Mouse (Mus musculus) limb, embryonic 11.5 days (tissue): Measurements from ENCODE around the gene Wdr27. TPM values are rescaled to one million over a fixed set of nuclear protein-coding genes. Genes with fewer than 3 reads are reported as not detected.
A peak's percentile ranks its signal among the peaks of the same experiment; 100 is the strongest.

Source experiments
- ATAC-seq: fragments of 200-750 bp; cut with Nextera tagmentation; 2 replicates; pipeline ENCODE4 v1.8.0; 2017; ENCODE audit warnings: low read depth; ENCODE audit not compliant: insufficient number of reproducible peaks, low FRiP score, low TSS enrichment
- DNase-seq: peaks from one replicate; pipeline ENCODE4 v3.0.0-alpha.2; 2015; ENCODE audit warnings: low spot score
- H3K27ac ChIP-seq: fragments of 300-500 bp; sonication (generic); replicated peaks from 2 replicates; pipeline ENCODE4 v1.5.1; 2014; ENCODE audit warnings: low read depth, mild to moderate bottlenecking, low read length
- H3K27me3 ChIP-seq: fragments of 300-500 bp; sonication (generic); 2 replicates; pipeline ENCODE4 v1.6.1; 2014; ENCODE audit warnings: mild to moderate bottlenecking, low read length, mixed read lengths; ENCODE audit not compliant: control insufficient read depth, insufficient read depth
- H3K36me3 ChIP-seq: fragments of 300-500 bp; sonication (generic); 2 replicates; pipeline ENCODE4 v1.6.1; 2014; ENCODE audit warnings: mild to moderate bottlenecking, low read length, moderate library complexity, mixed read lengths; ENCODE audit not compliant: control insufficient read depth, insufficient read depth
- H3K4me1 ChIP-seq: fragments of 300-500 bp; sonication (generic); 2 replicates; pipeline ENCODE4 v1.6.1; 2014; ENCODE audit warnings: low read length, mixed read lengths; ENCODE audit not compliant: control insufficient read depth, insufficient read depth
- H3K4me2 ChIP-seq: fragments of 300-500 bp; sonication (generic); 2 replicates; pipeline ENCODE4 v1.6.1; 2014; ENCODE audit warnings: low read depth, mild to moderate bottlenecking, moderate library complexity; ENCODE audit not compliant: severe bottlenecking
- H3K4me3 ChIP-seq: fragments of 300-500 bp; sonication (generic); 2 replicates; pipeline ENCODE4 v1.5.1; 2014; ENCODE audit warnings: low read depth, low read length
- H3K9ac ChIP-seq: fragments of 300-500 bp; sonication (generic); 2 replicates; pipeline ENCODE4 v1.6.1; 2014; ENCODE audit warnings: mild to moderate bottlenecking, low read length
- H3K9me3 ChIP-seq: fragments of 300-500 bp; sonication (generic); 2 replicates; pipeline ENCODE4 v1.6.1; 2016; ENCODE audit warnings: low read length; ENCODE audit not compliant: control insufficient read depth
- WGBS: fragments of 180-500 bp; shearing (Covaris S2); extraction: QIAGEN DNeasy Blood & Tissue Kit; methylation state at CpG from one replicate; pipeline ENCODE4 v1.1.7; 2014; 5-methylcytosine and 5-hydroxymethylcytosine counted together
- polyA plus RNA-seq: library from polyadenylated mRNA; unstranded; fragments of >200 nt; fragmentation: Nextera tagmentation; extraction: Ambion mirVana; gene quantifications from 2 replicates; pipeline ENCODE4 v1.2.1, GENCODE M21; 2014

Wdr27 gene
- polyA plus RNA-seq, 1 experiment from 2014 or later = 4.4 TPM

GRCm38 (mm10) chr17:14914401-14914800, 28.6 kb downstream of the Wdr27 start:
- DNase-seq = no peak
- Histone ChIP-seq H3K4me3 (no peak overlapping the region), H3K27me3 (no peaks in the 10 kb centered on the region), H3K36me3 (no peaks in the 10 kb centered on the region), H3K4me2 (no peak overlapping the region), H3K4me1 (no peaks in the 10 kb centered on the region), H3K9me3 (no peaks in the 10 kb centered on the region), H3K9ac (no peak overlapping the region), H3K27ac (no peak overlapping the region)
- 86% methylated on average over 4 of the region's 4 CpGs for WGBS
- ATAC-seq = no peak

DNA sequence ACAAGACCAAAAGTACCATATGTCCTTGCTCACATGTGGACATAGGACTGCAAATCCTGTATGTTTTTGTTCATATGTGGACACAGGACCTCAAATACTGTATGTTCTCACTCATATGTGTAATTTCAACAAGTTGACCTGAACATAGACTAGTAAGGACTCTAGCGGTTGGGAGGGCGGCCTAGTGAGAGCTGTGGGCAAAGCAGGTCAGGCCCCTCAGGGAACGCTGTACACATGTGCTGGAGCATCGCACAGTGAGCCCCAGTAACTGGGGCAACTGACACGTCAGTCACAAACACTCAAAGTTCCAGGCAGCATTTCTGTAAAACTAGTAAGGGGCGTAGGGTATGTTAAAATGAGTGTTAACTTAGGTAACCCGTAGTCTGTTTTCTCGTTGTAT, 30.0 kb downstream of the Wdr27 start:
- Histone ChIP-seq H3K27me3 (no peaks in the 10 kb centered on the region), H3K27ac (no peak overlapping the region), H3K4me1 (no peaks in the 10 kb centered on the region), H3K36me3 (no peaks in the 10 kb centered on the region), H3K9me3 (no peaks in the 10 kb centered on the region), H3K4me3 (no peak overlapping the region), H3K4me2 (no peak overlapping the region), H3K9ac (no peak overlapping the region)
- DNase-seq (no peak), ATAC-seq (no peak)
- WGBS = 89% methylated on average over 8 of the region's 8 CpGs

DNA sequence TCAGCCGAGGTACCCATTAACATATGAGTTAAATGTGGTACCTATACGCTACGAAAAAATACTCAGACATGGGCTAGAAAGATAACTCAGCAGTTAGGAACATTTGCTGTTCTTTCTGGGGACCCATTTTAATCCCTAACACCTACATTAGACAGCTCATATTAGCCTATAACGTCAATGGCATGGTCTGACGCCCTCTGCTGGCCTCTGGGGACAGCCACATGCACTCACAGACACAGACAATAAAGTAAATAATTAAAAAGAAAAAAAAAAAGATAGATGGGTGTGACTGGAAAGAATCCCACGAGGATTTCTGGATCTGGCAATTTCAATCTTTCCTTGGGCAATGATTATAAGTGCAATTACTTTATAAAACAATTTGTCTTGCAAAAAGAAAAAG, 30.5 kb downstream of the Wdr27 start:
- no peak for ATAC-seq
- Histone ChIP-seq H3K27me3 (no peaks in the 10 kb centered on the region), H3K4me3 (no peak overlapping the region), H3K4me2 (no peak overlapping the region), H3K27ac (no peak overlapping the region), H3K4me1 (no peaks in the 10 kb centered on the region), H3K36me3 (no peaks in the 10 kb centered on the region), H3K9ac (no peak overlapping the region), H3K9me3 (no peaks in the 10 kb centered on the region)
- no peak for DNase-seq
- 50% methylated on average over 6 of the region's 6 CpGs for WGBS

- H3K4me1 ChIP-seq = no peaks in the 10 kb centered on the region
- no peak overlapping the region for H3K4me3 ChIP-seq
- ATAC-seq (no peak), DNase-seq (no peak)
- H3K9me3 ChIP-seq = no peaks in the 10 kb centered on the region
- no peak overlapping the region for H3K4me2 ChIP-seq
- H3K36me3 ChIP-seq = no peaks in the 10 kb centered on the region
- H3K9ac ChIP-seq = no peak overlapping the region
- no peaks in the 10 kb centered on the region for H3K27me3 ChIP-seq
- WGBS = 93% methylated on average over 5 of the region's 5 CpGs
- H3K27ac ChIP-seq = no peak overlapping the region
Measured at GRCm38 (mm10) chr17:14910771-14911170, 32.2 kb downstream of the Wdr27 start.

DNA sequence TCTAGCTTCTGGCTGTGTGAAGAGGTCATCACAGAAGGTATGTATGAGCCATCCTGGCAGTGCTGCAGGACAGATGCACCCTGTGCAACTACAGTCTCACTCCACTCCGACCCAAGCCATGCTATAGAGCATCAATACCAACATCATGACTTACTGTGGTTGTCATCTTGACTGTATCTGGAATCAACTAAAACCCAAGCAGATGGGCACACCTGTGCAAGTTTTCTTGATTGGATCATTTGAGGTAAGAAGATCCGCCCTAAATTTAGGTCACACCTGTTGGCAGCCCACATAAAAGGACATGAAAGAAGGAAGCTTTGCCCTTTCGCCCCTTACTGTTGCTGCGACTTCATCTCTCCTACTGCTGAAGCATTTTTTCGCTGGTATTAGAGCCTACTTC, 33.6 kb downstream of the Wdr27 start:
- Histone ChIP-seq H3K9ac (no peak overlapping the region), H3K4me1 (no peaks in the 10 kb centered on the region), H3K9me3 (no peaks in the 10 kb centered on the region), H3K4me2 (no peak overlapping the region), H3K36me3 (no peaks in the 10 kb centered on the region), H3K4me3 (no peak overlapping the region), H3K27me3 (no peaks in the 10 kb centered on the region), H3K27ac (no peak overlapping the region)
- ATAC-seq (no peak), DNase-seq (no peak)
- WGBS = 85% methylated on average over 5 of the region's 5 CpGs

DNA sequence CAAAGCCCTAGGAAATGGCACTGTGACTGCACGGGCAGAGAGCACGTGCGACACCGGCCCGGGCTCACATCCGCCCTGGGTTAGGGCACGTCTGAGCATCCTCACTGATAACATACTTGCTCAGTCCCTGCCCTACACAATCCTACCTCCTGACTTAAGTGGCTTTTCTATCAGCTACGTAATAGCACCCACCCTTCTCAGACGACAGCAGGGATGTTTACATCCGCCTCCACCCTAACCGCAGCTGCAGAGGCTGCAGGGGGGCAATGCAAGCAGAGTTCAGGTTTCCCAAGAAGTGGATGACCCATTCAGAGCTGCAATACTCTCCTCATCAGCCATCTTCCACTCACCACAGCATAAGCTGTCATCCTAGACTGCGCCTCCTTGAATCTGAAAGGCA, 35.8 kb downstream of the Wdr27 start:
- H3K27ac ChIP-seq = no peak overlapping the region
- no peaks in the 10 kb centered on the region for H3K27me3 ChIP-seq
- no peak overlapping the region for H3K9ac ChIP-seq
- DNase-seq = no peak
- H3K9me3 ChIP-seq = no peaks in the 10 kb centered on the region
- H3K4me2 ChIP-seq = no peak overlapping the region
- H3K36me3 ChIP-seq = no peaks in the 10 kb centered on the region
- H3K4me1 ChIP-seq = no peaks in the 10 kb centered on the region
- ATAC-seq = no peak
- H3K4me3 ChIP-seq = no peak overlapping the region
- WGBS = 74% methylated on average over 12 of the region's 12 CpGs

- ATAC-seq = no peak
- Histone ChIP-seq H3K9me3 (no peaks in the 10 kb centered on the region), H3K9ac (no peak overlapping the region), H3K4me1 (no peaks in the 10 kb centered on the region), H3K36me3 (no peaks in the 10 kb centered on the region), H3K27me3 (no peaks in the 10 kb centered on the region), H3K4me2 (no peak overlapping the region), H3K4me3 (no peak overlapping the region), H3K27ac (no peak overlapping the region)
- WGBS = 46% methylated on average over 1 of the region's 1 CpGs
- DNase-seq = no peak
Measured at GRCm38 (mm10) chr17:14906611-14907010, 36.3 kb downstream of the Wdr27 start.

GRCm38 (mm10) chr17:14904637-14905265, 38.2 kb downstream of the Wdr27 start:
- Histone ChIP-seq H3K9me3 (no peaks in the 10 kb centered on the region), H3K9ac (no peak overlapping the region), H3K4me2 (no peak overlapping the region), H3K27ac (no peak overlapping the region), H3K36me3 (no peaks in the 10 kb centered on the region), H3K4me1 (no peaks in the 10 kb centered on the region), H3K4me3 (no peak overlapping the region), H3K27me3 (no peaks in the 10 kb centered on the region)
- ATAC-seq (no peak), DNase-seq (peak; percentile 87)
- 57% methylated on average over 7 of the region's 7 CpGs for WGBS

DNA sequence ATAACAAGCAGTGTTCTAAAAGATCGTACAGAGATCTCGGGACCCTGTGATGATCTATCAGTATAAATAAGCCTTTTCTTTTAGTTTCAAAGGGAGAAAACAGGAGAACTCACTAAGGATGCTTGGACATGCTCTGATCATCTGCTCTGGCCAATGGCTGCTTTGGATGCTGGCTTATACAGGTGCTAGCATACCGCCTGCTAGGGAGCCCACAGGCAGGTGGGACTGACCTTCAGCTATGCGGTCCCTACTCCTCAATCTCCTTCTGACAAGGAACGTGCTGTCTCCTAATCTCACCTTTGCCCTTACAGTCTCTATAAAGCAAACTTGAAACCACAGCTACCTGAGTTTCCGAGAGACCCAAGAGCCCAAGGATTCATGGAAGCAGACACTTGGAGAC, 38.8 kb downstream of the Wdr27 start:
- H3K27ac ChIP-seq = no peak overlapping the region
- ATAC-seq (no peak), DNase-seq (no peak)
- H3K36me3 ChIP-seq = no peaks in the 10 kb centered on the region
- no peaks in the 10 kb centered on the region for H3K4me1 ChIP-seq
- H3K4me3 ChIP-seq = no peak overlapping the region
- 86% methylated on average over 6 of the region's 6 CpGs for WGBS
- no peak overlapping the region for H3K9ac ChIP-seq
- H3K4me2 ChIP-seq = no peak overlapping the region
- no peaks in the 10 kb centered on the region for H3K9me3 ChIP-seq
- H3K27me3 ChIP-seq = no peaks in the 10 kb centered on the region
